Mouse (Mus musculus) embryonic facial prominence, embryonic 12.5 days (tissue): Measurements from ENCODE around the gene Gm49387. TPM values are rescaled to one million over a fixed set of nuclear protein-coding genes. Genes with fewer than 3 reads are reported as not detected.

Experiments used
- polyA plus RNA-seq: library from polyadenylated mRNA; unstranded; fragments of >200 nt; fragmentation: Nextera tagmentation; extraction: Ambion mirVana; gene quantifications from 2 replicates; pipeline ENCODE4 v1.2.1, GENCODE M21; 2016

The Gm49387 gene
- polyA plus RNA-seq, 1 experiment from 2014 or later, result 2.3 TPM

Other genes starting within 250 kb of the Gm49387 start
- 34.7 and 36.3 TPM in 2 replicates for gene Sh3bp5, start 204.8 kb downstream of the Gm49387 start, polyA plus RNA-seq
- 27.7 and 28.0 TPM in 2 replicates for gene Eaf1, start 146.5 kb downstream of the Gm49387 start, polyA plus RNA-seq
- gene Mettl6, start 145.8 kb downstream of the Gm49387 start, polyA plus RNA-seq, result 85.6 and 87.2 TPM in 2 replicates
- gene Colq, start 49.5 kb downstream of the Gm49387 start, polyA plus RNA-seq, result 0.61 and 1.0 TPM in 2 replicates
- gene Btd, start 150 bp upstream of the Gm49387 start, polyA plus RNA-seq, result 25.3 and 28.5 TPM in 2 replicates
- 10.6 and 13.8 TPM in 2 replicates for gene Hacl1, start 408 bp upstream of the Gm49387 start, polyA plus RNA-seq
- 9.9 and 11.0 TPM in 2 replicates for gene Ankrd28, start 189.8 kb upstream of the Gm49387 start, polyA plus RNA-seq